Mouse (Mus musculus): ENCODE data around the gene Pxn.

Pxn gene

GRCm38 (mm10) chr5:115574992-115575391 lies 68.5 kb downstream of the Pxn start:
- in situ Hi-C loops (cut with MboI, MseI): loop anchor here in 1 of 2 experiments (5.0 kb wide), 1 partner anchor 37 kb away; no protein-coding TSS in a partner anchor

- in situ Hi-C loops (cut with MboI, MseI): loop anchor here in 1 of 2 experiments (5.0 kb wide), 1 partner anchor 35 kb away; no protein-coding TSS in a partner anchor
These were observed 71.2 kb downstream of the Pxn start for GRCm38 (mm10) chr5:115577686-115578085.

- in situ Hi-C loops (cut with MboI, MseI): loop anchor here in 1 of 2 experiments (5.0 kb wide), 1 partner anchor 33 kb away; no protein-coding TSS in a partner anchor
These were observed 72.4 kb downstream of the Pxn start for GRCm38 (mm10) chr5:115578922-115579321.

GRCm38 (mm10) chr5:115579363-115579762 lies 72.9 kb downstream of the Pxn start:
- in situ Hi-C loops (cut with MboI, MseI): loop anchor here in 1 of 2 experiments (5.0 kb wide), 1 partner anchor 33 kb away; no protein-coding TSS in a partner anchor

- in situ Hi-C loops (cut with MboI, MseI): no loop called here
These were observed 73.9 kb downstream of the Pxn start for GRCm38 (mm10) chr5:115580229-115581001.

GRCm38 (mm10) chr5:115581662-115582061 lies 75.2 kb downstream of the Pxn start:
- in situ Hi-C loops (cut with MboI, MseI): no loop called here

- in situ Hi-C loops (cut with MboI, MseI): no loop called here
These were observed 79.1 kb downstream of the Pxn start for GRCm38 (mm10) chr5:115585616-115586015.

GRCm38 (mm10) chr5:115586166-115586565 lies 79.7 kb downstream of the Pxn start:
- in situ Hi-C loops (cut with MboI, MseI): no loop called here

GRCm38 (mm10) chr5:115586780-115587179 lies 80.3 kb downstream of the Pxn start:
- in situ Hi-C loops (cut with MboI, MseI): no loop called here

GRCm38 (mm10) chr5:115591028-115591427 lies 84.6 kb downstream of the Pxn start:
- in situ Hi-C loops (cut with MboI, MseI): no loop called here

- in situ Hi-C loops (cut with MboI, MseI): no loop called here
These were observed 85.0 kb downstream of the Pxn start for GRCm38 (mm10) chr5:115591506-115591905.

- in situ Hi-C loops (cut with MboI, MseI): no loop called here
These were observed 97.1 kb downstream of the Pxn start for GRCm38 (mm10) chr5:115603561-115603960.

All from T-helper 17 cell (primary cell).